Mouse (Mus musculus): ENCODE data around the gene Dpy30.
"Not testable (repeated sequence)": the region's sequence is repeated elsewhere in the genome, so short reads cannot be mapped to it uniquely, and the experiment has no call there.

Dpy30 gene

GRCm38 (mm10) chr17:74323844-74324243 lies at the start of gene Dpy30:
Dpy30 (minus strand) TSS chr17:74323944.
- DNase-seq = no peak

- peak; percentile 80 for DNase-seq
These were observed 39.8 kb upstream of the Dpy30 start for GRCm38 (mm10) chr17:74363592-74363991.

- peak; percentile 76 for DNase-seq
These were observed 17.4 kb upstream of the Dpy30 start for GRCm38 (mm10) chr17:74341151-74341550.

- DNase-seq = peak; percentile 98
These were observed 15.4 kb upstream of the Dpy30 start, which contains the start of gene Spast for GRCm38 (mm10) chr17:74338937-74339804. Spast (plus strand) TSS chr17:74338987.

GRCm38 (mm10) chr17:74338225-74338931 lies 14.6 kb upstream of the Dpy30 start:
- peak; percentile 100 for DNase-seq

GRCm38 (mm10) chr17:74331049-74331676 lies 7.4 kb upstream of the Dpy30 start:
- no peak for DNase-seq

- DNase-seq = not testable (repeated sequence)
These were observed 4.4 kb upstream of the Dpy30 start for GRCm38 (mm10) chr17:74328146-74328545.

- not testable (repeated sequence) for DNase-seq
These were observed 3.5 kb upstream of the Dpy30 start for GRCm38 (mm10) chr17:74327195-74327594.

GRCm38 (mm10) chr17:74322400-74323054 lies 1.2 kb downstream of the Dpy30 start:
- no peak for DNase-seq

- DNase-seq = no peak
These were observed 5.0 kb downstream of the Dpy30 start for GRCm38 (mm10) chr17:74318721-74319120.

GRCm38 (mm10) chr17:74316309-74316863 lies 7.4 kb downstream of the Dpy30 start:
- peak; percentile 99 for DNase-seq

- DNase-seq = no peak
These were observed 8.1 kb downstream of the Dpy30 start for GRCm38 (mm10) chr17:74315445-74316308.

GRCm38 (mm10) chr17:74306021-74306420 lies 17.7 kb downstream of the Dpy30 start:
- no peak for DNase-seq

- no peak for DNase-seq
These were observed 18.1 kb downstream of the Dpy30 start for GRCm38 (mm10) chr17:74305616-74306015.

GRCm38 (mm10) chr17:74304060-74304459 lies 19.7 kb downstream of the Dpy30 start:
- DNase-seq = no peak

- DNase-seq = no peak
These were observed 23.7 kb downstream of the Dpy30 start for GRCm38 (mm10) chr17:74300089-74300488.

- peak; percentile 85 for DNase-seq
These were observed 26.8 kb downstream of the Dpy30 start for GRCm38 (mm10) chr17:74296991-74297390.

GRCm38 (mm10) chr17:74296076-74296823 lies 27.5 kb downstream of the Dpy30 start:
- peak; percentile 91 for DNase-seq

- peak; percentile 99 for DNase-seq
These were observed 28.4 kb downstream of the Dpy30 start, which contains the start of gene Memo1 for GRCm38 (mm10) chr17:74295026-74295970. Memo1 (minus strand) TSS chr17:74295521.
